Mouse (Mus musculus): ENCODE measurements at regions not wholly inside any gene's neighbourhood (a gene's known extent, or its start where the extent isn't known, plus 50 kb on each side); places are given as distances from the start of the nearest gene placed in this dataset.

GRCm38 (mm10) chr4:80691774-80692485, 142.0 kb upstream of the Tyrp1 start:
- DNase-seq (ENCODE audit: low read depth, low spot score), result no peak

- no peak for DNase-seq (ENCODE audit: low read depth, low spot score)
Observed at GRCm38 (mm10) chr4:80712698-80713097, 121.2 kb upstream of the Tyrp1 start.

- DNase-seq (ENCODE audit: low read depth, low spot score), result no peak
Observed at GRCm38 (mm10) chr4:80744975-80745734, 88.8 kb upstream of the Tyrp1 start.

GRCm38 (mm10) chr4:80752259-80752658, 81.7 kb upstream of the Tyrp1 start:
- no peak for DNase-seq (ENCODE audit: low read depth, low spot score)

- DNase-seq (ENCODE audit: low read depth, low spot score), result no peak
Observed at GRCm38 (mm10) chr4:80756114-80756513, 77.8 kb upstream of the Tyrp1 start.

GRCm38 (mm10) chr4:80764024-80764423, 69.9 kb upstream of the Tyrp1 start:
- no peak for DNase-seq (ENCODE audit: low read depth, low spot score)

GRCm38 (mm10) chr4:80765781-80766180, 68.1 kb upstream of the Tyrp1 start:
- DNase-seq (ENCODE audit: low read depth, low spot score), result peak; percentile 57

GRCm38 (mm10) chr4:80767447-80767846, 66.5 kb upstream of the Tyrp1 start:
- no peak for DNase-seq (ENCODE audit: low read depth, low spot score)
